Mouse (Mus musculus) lung, adult 2 months (tissue): ENCODE data around the gene H60b.

ENCODE experiments used
- CTCF ChIP-seq: fragments of 200-500 bp; IDR thresholded peaks from 2 replicates; pipeline ENCODE4 v1.5.1; 2011; ENCODE audit warnings: mild to moderate bottlenecking, low read length, control low read depth; ENCODE audit not compliant: insufficient read depth
- POLR2A ChIP-seq: fragments of 200-500 bp; IDR thresholded peaks from 2 replicates; pipeline ENCODE4 v1.6.1; 2011; ENCODE audit warnings: low read depth, mild to moderate bottlenecking, control low read depth, low read length, borderline replicate concordance; ENCODE audit errors: extremely low read depth

- no peak for TF ChIP-seq CTCF
- no peak for TF ChIP-seq POLR2A
Observed at GRCm38 (mm10) chr10:22301641-22302040, 143.3 kb downstream of the H60b start.
